Mouse (Mus musculus) monocyte, adult 2 months (primary cell): ENCODE measurements around the gene Fasn.
"Not testable (repeated sequence)": the region's sequence is repeated elsewhere in the genome, so short reads cannot be mapped to it uniquely, and the experiment has no call there.

Experiments used
- DNase-seq, 2 experiments: peaks; one replicate each; pipeline ENCODE4 v3.0.0; 2022; ENCODE audit warnings: low spot score in 2 of 2, low read depth in 1 of 2

The Fasn gene

GRCm38 (mm10) chr11:120823956-120824786, at the start of gene Fasn:
TSS of gene Fasn (minus strand) at chr11:120824547.
- peak; percentile 75 to 87 for DNase-seq

- DNase-seq, result no peak
Measured at GRCm38 (mm10) chr11:120873206-120873605, 48.9 kb upstream of the Fasn start.

- no peak for DNase-seq
Measured at GRCm38 (mm10) chr11:120871521-120871920, 47.2 kb upstream of the Fasn start.

- no peak for DNase-seq
Measured at GRCm38 (mm10) chr11:120865816-120866215, 41.5 kb upstream of the Fasn start.

- no peak for DNase-seq
Measured at GRCm38 (mm10) chr11:120862819-120863218, 38.5 kb upstream of the Fasn start.

GRCm38 (mm10) chr11:120855938-120856337, 31.6 kb upstream of the Fasn start:
- not testable (repeated sequence) for DNase-seq

- DNase-seq, result no peak
Measured at GRCm38 (mm10) chr11:120853788-120854187, 29.4 kb upstream of the Fasn start.

GRCm38 (mm10) chr11:120853158-120853557, 28.8 kb upstream of the Fasn start:
- no peak for DNase-seq

- no peak for DNase-seq
Measured at GRCm38 (mm10) chr11:120852083-120852935, 28.0 kb upstream of the Fasn start.

GRCm38 (mm10) chr11:120851582-120851981, 27.2 kb upstream of the Fasn start:
- DNase-seq, result no peak

- DNase-seq, result no peak
Measured at GRCm38 (mm10) chr11:120851132-120851531, 26.8 kb upstream of the Fasn start.

GRCm38 (mm10) chr11:120850331-120851030, 26.1 kb upstream of the Fasn start:
- DNase-seq, result no peak

GRCm38 (mm10) chr11:120846725-120847475, 22.6 kb upstream of the Fasn start:
- DNase-seq, result no peak

- DNase-seq, result no peak
Measured at GRCm38 (mm10) chr11:120844329-120844728, 20.0 kb upstream of the Fasn start.

GRCm38 (mm10) chr11:120833555-120834280, 9.4 kb upstream of the Fasn start:
- DNase-seq, result no peak

- not testable (repeated sequence) for DNase-seq
Measured at GRCm38 (mm10) chr11:120832962-120833361, 8.6 kb upstream of the Fasn start.

GRCm38 (mm10) chr11:120831659-120832440, 7.5 kb upstream of the Fasn start:
- DNase-seq, result no peak

GRCm38 (mm10) chr11:120830686-120831085, 6.3 kb upstream of the Fasn start:
- no peak for DNase-seq
